Mouse (Mus musculus) macrophage (primary cell): ENCODE measurements around the gene Nup37. TPM values are rescaled to one million over a fixed set of nuclear protein-coding genes. Genes with fewer than 3 reads are reported as not detected.

ENCODE experiments used
- H3K27ac ChIP-seq: fragments of 350-480 bp; formaldehyde crosslinking; 2 replicates; pipeline ENCODE4 v1.9.0; 2021
- H3K36me3 ChIP-seq: fragments of 350-480 bp; formaldehyde crosslinking; 2 replicates; pipeline ENCODE4 v1.9.0; 2021; ENCODE audit errors: inconsistent target
- H3K4me3 ChIP-seq: fragments of 350-480 bp; formaldehyde crosslinking; 2 replicates; pipeline ENCODE4 v1.9.0; 2021; ENCODE audit errors: inconsistent target
- H3K79me2 ChIP-seq: fragments of 350-480 bp; formaldehyde crosslinking; 2 replicates; pipeline ENCODE4 v1.9.0; 2021; ENCODE audit errors: inconsistent target
- WGBS: methylation state at CpG from one replicate; pipeline ENCODE4 v1.1.7; 2026; ENCODE audit warnings: inconsistent platforms; ENCODE audit not compliant: missing documents; 5-methylcytosine and 5-hydroxymethylcytosine counted together
- polyA plus RNA-seq: library from polyadenylated mRNA; stranded (reverse); fragments of 250-400 nt; gene quantifications from 3 replicates; pipeline ENCODE4 v1.2.4, GENCODE M21; 2018; ENCODE audit warnings: inconsistent platforms

Gene Nup37
- polyA plus RNA-seq, 1 experiment from 2014 or later = 6.1 TPM

GRCm38 (mm10) chr10:88201650-88202049, 54.9 kb downstream of the Nup37 start:
- WGBS = 75% methylated on average over 12 of the region's 13 CpGs
- Histone ChIP-seq H3K27ac (peak overlapping the region; percentile 77), H3K4me3 (peak overlapping the region; percentile 93), H3K79me2 (peaks cover 8% of the 10 kb centered on the region; the same call in 1 of the 2 replicates), H3K36me3 (peaks cover 12% of the 10 kb centered on the region)

GRCm38 (mm10) chr10:88202581-88202980, 55.8 kb downstream of the Nup37 start:
- H3K27ac ChIP-seq = no peak overlapping the region
- peaks cover 12% of the 10 kb centered on the region for H3K36me3 ChIP-seq
- no peak overlapping the region for H3K4me3 ChIP-seq
- H3K79me2 ChIP-seq = peaks cover 8% of the 10 kb centered on the region; the same call in 1 of the 2 replicates
- WGBS = 23% methylated on average over 6 of the region's 8 CpGs

- Histone ChIP-seq H3K36me3 (peaks cover 12% of the 10 kb centered on the region), H3K27ac (no peak overlapping the region), H3K4me3 (no peak overlapping the region), H3K79me2 (peaks cover 8% of the 10 kb centered on the region; the same call in 1 of the 2 replicates)
- WGBS = 94% methylated on average over 6 of the region's 6 CpGs
Measured at GRCm38 (mm10) chr10:88203236-88203635, 56.4 kb downstream of the Nup37 start.

GRCm38 (mm10) chr10:88212644-88213043, 65.9 kb downstream of the Nup37 start:
- Histone ChIP-seq H3K79me2 (no peaks in the 10 kb centered on the region), H3K36me3 (peaks cover 42% of the 10 kb centered on the region)

GRCm38 (mm10) chr10:88214800-88215514, 68.2 kb downstream of the Nup37 start:
- H3K4me3 ChIP-seq = no peak overlapping the region
- H3K79me2 ChIP-seq = no peaks in the 10 kb centered on the region
- 96% methylated on average over 15 of the region's 20 CpGs for WGBS
- peaks cover 61% of the 10 kb centered on the region for H3K36me3 ChIP-seq
- no peak overlapping the region for H3K27ac ChIP-seq

More at GRCm38 (mm10) chr10:88212644-88213043, 65.9 kb downstream of the Nup37 start:
- no peak overlapping the region for H3K27ac ChIP-seq
- 95% methylated on average over 5 of the region's 5 CpGs for WGBS
- H3K4me3 ChIP-seq = no peak overlapping the region

GRCm38 (mm10) chr10:88218161-88218560, 71.4 kb downstream of the Nup37 start:
- Histone ChIP-seq H3K27ac (no peak overlapping the region), H3K79me2 (no peaks in the 10 kb centered on the region), H3K36me3 (peaks cover 72% of the 10 kb centered on the region), H3K4me3 (no peak overlapping the region)
- whole genome bisulfite sequencing = 95% methylated on average over 3 of the region's 3 CpGs

- Histone ChIP-seq H3K4me3 (no peak overlapping the region), H3K27ac (no peak overlapping the region), H3K36me3 (peaks cover 70% of the 10 kb centered on the region; the same call in 1 of the 2 replicates), H3K79me2 (no peaks in the 10 kb centered on the region)
- 98% methylated on average over 5 of the region's 5 CpGs for WGBS
Measured at GRCm38 (mm10) chr10:88221718-88222117, 74.9 kb downstream of the Nup37 start.

- Histone ChIP-seq H3K36me3 (peaks cover 41% of the 10 kb centered on the region; the same call in 1 of the 2 replicates), H3K27ac (no peak overlapping the region), H3K79me2 (no peaks in the 10 kb centered on the region), H3K4me3 (no peak overlapping the region)
- WGBS = 96% methylated on average over 5 of the region's 5 CpGs
Measured at GRCm38 (mm10) chr10:88225421-88225820, 78.6 kb downstream of the Nup37 start.

GRCm38 (mm10) chr10:88227962-88228361, 81.2 kb downstream of the Nup37 start:
- 100% methylated on average over 2 of the region's 2 CpGs for WGBS
- no peaks in the 10 kb centered on the region for H3K79me2 ChIP-seq
- H3K4me3 ChIP-seq = no peak overlapping the region
- H3K27ac ChIP-seq = no peak overlapping the region
- peaks cover 28% of the 10 kb centered on the region; the same call in 1 of the 2 replicates for H3K36me3 ChIP-seq

Other genes with a start within 250 kb of the Nup37 start
- not detected in 3 replicates for gene Pmch, start 55.9 kb upstream of the Nup37 start, polyA plus RNA-seq
- 0.23 to 1.9 TPM (median 0.93 TPM) in 3 replicates for gene Parpbp, start 51 bp upstream of the Nup37 start, polyA plus RNA-seq
- 57.2 to 82.7 TPM (median 66.7 TPM) in 3 replicates for gene Washc3, start 54.1 kb downstream of the Nup37 start, polyA plus RNA-seq
- gene Dram1, start 232.1 kb downstream of the Nup37 start, polyA plus RNA-seq = 15.4 to 26.6 TPM (median 23.8 TPM) in 3 replicates
- 34.0 to 83.1 TPM (median 76.6 TPM) in 3 replicates for gene Gnptab, start 232.1 kb downstream of the Nup37 start, polyA plus RNA-seq